Mouse (Mus musculus): ENCODE data around the gene Gm10203. TPM values are rescaled to one million over a fixed set of nuclear protein-coding genes. Genes with fewer than 3 reads are reported as not detected.

Gm10203 gene
- polyA plus RNA-seq, 2 experiments: not detected

- Histone ChIP-seq H3K4me2 (ENCODE audit: low read depth) (peak within 1 kb of the TSS; percentile 51), H3K27ac (peak within 1 kb of the TSS; percentile 16; the same call in 1 of the 2 replicates), H3K9ac (replicated peaks) (peak within 1 kb of the TSS; percentile 35), H3K36me3 (replicated peaks; ENCODE audit: control insufficient read depth, insufficient read depth, low read depth) (no peaks in the 10 kb centered on the region), H3K9me3 (ENCODE audit: control insufficient read depth, low read length) (no peaks in the 10 kb centered on the region), H3K4me3 (ENCODE audit: insufficient read depth in 1 of 2, low read depth in 2 of 2, low read length in 2 of 2) (peak within 1 kb of the TSS; percentile 52 to 60), H3K4me1 (replicated peaks; ENCODE audit: control insufficient read depth in 2 of 2, insufficient read depth in 2 of 2, low read length in 1 of 2) (no peaks in the 10 kb centered on the region), H3K27me3 (ENCODE audit: control insufficient read depth, insufficient read depth, low read length) (peaks cover 25% of the 10 kb centered on the region)
- WGBS (ENCODE audit: insufficient replicate concordance): under 1% methylated on average over 122 of the region's 124 CpGs
- ATAC-seq (ENCODE audit: insufficient read depth) (peak; percentile 73), DNase-seq (ENCODE audit: low read depth in 3 of 3, low spot score in 3 of 3) (peak in 1 of 3 experiments; percentile 7)
- no peak for TF ChIP-seq EP300 (IDR thresholded peaks at IDR 0.05; ENCODE audit: low read depth)
- TF ChIP-seq CTCF (IDR thresholded peaks at IDR 0.05; ENCODE audit: low read depth): no peak
Observed at GRCm38 (mm10) chr6:149101076-149101942, 28.7 kb upstream of the Gm10203 start, which contains the start of gene Dennd5b. Gene Dennd5b (minus strand): TSS chr6:149101680.

DNA sequence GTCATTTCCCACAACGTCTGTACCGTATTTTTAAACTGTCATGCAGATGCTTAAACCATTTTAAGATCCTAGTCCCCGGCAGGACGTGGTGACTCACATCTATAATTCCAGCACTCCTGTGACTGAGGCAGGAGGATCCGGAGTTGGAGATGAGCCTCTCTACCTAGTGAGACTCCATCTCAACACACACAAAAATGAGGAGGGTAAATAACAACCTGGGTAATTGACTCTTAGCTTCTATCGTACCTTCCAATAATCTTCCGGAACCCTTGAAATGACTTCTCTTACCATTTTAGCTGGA, 28.1 kb upstream of the Gm10203 start:
- ATAC-seq (ENCODE audit: insufficient read depth) (peak; percentile 36; the same call in 1 of the 2 replicates), DNase-seq (ENCODE audit: low read depth in 3 of 3, low spot score in 3 of 3) (no peak)
- Histone ChIP-seq H3K4me3 (ENCODE audit: insufficient read depth in 1 of 2, low read depth in 2 of 2, low read length in 2 of 2) (peak overlapping the region; percentile 52 to 60), H3K27me3 (ENCODE audit: control insufficient read depth, insufficient read depth, low read length) (peaks cover 25% of the 10 kb centered on the region), H3K9ac (replicated peaks) (no peak overlapping the region), H3K27ac (no peak overlapping the region), H3K9me3 (ENCODE audit: control insufficient read depth, low read length) (no peaks in the 10 kb centered on the region), H3K4me1 (replicated peaks; ENCODE audit: control insufficient read depth in 2 of 2, insufficient read depth in 2 of 2, low read length in 1 of 2) (no peaks in the 10 kb centered on the region), H3K4me2 (ENCODE audit: low read depth) (peak overlapping the region; percentile 51), H3K36me3 (replicated peaks; ENCODE audit: control insufficient read depth, insufficient read depth, low read depth) (no peaks in the 10 kb centered on the region)
- TF ChIP-seq CTCF (IDR thresholded peaks at IDR 0.05; ENCODE audit: low read depth) (no peak), EP300 (IDR thresholded peaks at IDR 0.05; ENCODE audit: low read depth) (no peak)
- 9% methylated on average over 7 of the region's 7 CpGs for WGBS (ENCODE audit: insufficient replicate concordance)

DNA sequence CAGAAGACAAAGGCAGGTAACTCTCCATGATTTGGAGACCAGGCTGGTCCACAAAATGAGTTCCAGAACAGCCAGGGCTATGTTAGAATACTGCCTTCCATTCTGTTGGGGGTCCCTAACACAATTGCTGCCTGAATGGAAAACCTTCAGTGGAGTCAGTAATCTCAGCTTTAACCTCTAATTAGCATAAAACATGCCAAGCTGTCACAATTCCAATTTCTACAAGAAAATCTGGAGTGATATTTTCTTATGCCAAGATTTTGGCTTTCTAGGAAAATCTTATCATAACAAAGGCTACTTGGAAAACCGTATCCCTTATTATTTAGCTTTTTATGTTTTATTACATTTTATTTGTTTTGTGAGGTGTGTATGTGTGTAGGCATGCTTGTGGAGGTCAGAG, 26.5 kb upstream of the Gm10203 start:
- ATAC-seq (ENCODE audit: insufficient read depth): no peak
- no peak for DNase-seq (ENCODE audit: low read depth in 3 of 3, low spot score in 3 of 3)
- Histone ChIP-seq H3K36me3 (replicated peaks; ENCODE audit: control insufficient read depth, insufficient read depth, low read depth) (no peaks in the 10 kb centered on the region), H3K9me3 (ENCODE audit: control insufficient read depth, low read length) (no peaks in the 10 kb centered on the region), H3K9ac (replicated peaks) (no peak overlapping the region), H3K4me2 (ENCODE audit: low read depth) (no peak overlapping the region), H3K4me1 (replicated peaks; ENCODE audit: control insufficient read depth in 2 of 2, insufficient read depth in 2 of 2, low read length in 1 of 2) (no peaks in the 10 kb centered on the region), H3K27me3 (ENCODE audit: control insufficient read depth, insufficient read depth, low read length) (peaks cover 25% of the 10 kb centered on the region), H3K4me3 (ENCODE audit: insufficient read depth in 1 of 2, low read depth in 2 of 2, low read length in 2 of 2) (no peak overlapping the region), H3K27ac (no peak overlapping the region)
- 57% methylated on average over 1 of the region's 1 CpGs for WGBS (ENCODE audit: insufficient replicate concordance)
- no peak for TF ChIP-seq CTCF (IDR thresholded peaks at IDR 0.05; ENCODE audit: low read depth)
- TF ChIP-seq EP300 (IDR thresholded peaks at IDR 0.05; ENCODE audit: low read depth): no peak

GRCm38 (mm10) chr6:149107615-149108014, 22.4 kb upstream of the Gm10203 start:
- no peaks in the 10 kb centered on the region for H3K4me1 ChIP-seq (replicated peaks; ENCODE audit: control insufficient read depth in 2 of 2, insufficient read depth in 2 of 2, low read length in 1 of 2)
- 47% methylated on average over 3 of the region's 3 CpGs for WGBS (ENCODE audit: insufficient replicate concordance)
- H3K4me2 ChIP-seq (ENCODE audit: low read depth): no peak overlapping the region
- DNase-seq (ENCODE audit: low read depth in 3 of 3, low spot score in 3 of 3) (no peak), ATAC-seq (ENCODE audit: insufficient read depth) (no peak)
- H3K9me3 ChIP-seq (ENCODE audit: control insufficient read depth, low read length): no peaks in the 10 kb centered on the region
- no peak overlapping the region for H3K27ac ChIP-seq
- TF ChIP-seq CTCF (IDR thresholded peaks at IDR 0.05; ENCODE audit: low read depth) (no peak), EP300 (IDR thresholded peaks at IDR 0.05; ENCODE audit: low read depth) (no peak)
- no peak overlapping the region for H3K9ac ChIP-seq (replicated peaks)
- H3K4me3 ChIP-seq (ENCODE audit: insufficient read depth in 1 of 2, low read depth in 2 of 2, low read length in 2 of 2): no peak overlapping the region
- H3K27me3 ChIP-seq (ENCODE audit: control insufficient read depth, insufficient read depth, low read length): peaks cover 3% of the 10 kb centered on the region
- no peaks in the 10 kb centered on the region for H3K36me3 ChIP-seq (replicated peaks; ENCODE audit: control insufficient read depth, insufficient read depth, low read depth)

- WGBS (ENCODE audit: insufficient replicate concordance): 45% methylated on average over 2 of the region's 2 CpGs
- Histone ChIP-seq H3K4me1 (replicated peaks; ENCODE audit: control insufficient read depth in 2 of 2, insufficient read depth in 2 of 2, low read length in 1 of 2) (no peaks in the 10 kb centered on the region), H3K27ac (no peak overlapping the region), H3K4me3 (ENCODE audit: insufficient read depth in 1 of 2, low read depth in 2 of 2, low read length in 2 of 2) (no peak overlapping the region), H3K36me3 (replicated peaks; ENCODE audit: control insufficient read depth, insufficient read depth, low read depth) (no peaks in the 10 kb centered on the region), H3K9me3 (ENCODE audit: control insufficient read depth, low read length) (no peaks in the 10 kb centered on the region), H3K27me3 (ENCODE audit: control insufficient read depth, insufficient read depth, low read length) (no peaks in the 10 kb centered on the region), H3K4me2 (ENCODE audit: low read depth) (no peak overlapping the region), H3K9ac (replicated peaks) (no peak overlapping the region)
- ATAC-seq (ENCODE audit: insufficient read depth): no peak
- TF ChIP-seq CTCF (IDR thresholded peaks at IDR 0.05; ENCODE audit: low read depth) (no peak), EP300 (IDR thresholded peaks at IDR 0.05; ENCODE audit: low read depth) (no peak)
- no peak for DNase-seq (ENCODE audit: low read depth in 3 of 3, low spot score in 3 of 3)
Observed at GRCm38 (mm10) chr6:149108909-149109308, 21.1 kb upstream of the Gm10203 start.

All from liver, embryonic 14.5 days (tissue).